Mouse (Mus musculus): ENCODE data around the gene C130026I21Rik. TPM values are rescaled to one million over a fixed set of nuclear protein-coding genes. Genes with fewer than 3 reads are reported as not detected.
"Not testable (repeated sequence)": the region's sequence is repeated elsewhere in the genome, so short reads cannot be mapped to it uniquely, and the experiment has no call there.

The C130026I21Rik gene
- polyA plus RNA-seq, 1 experiment from 2014 or later: not detected

DNA sequence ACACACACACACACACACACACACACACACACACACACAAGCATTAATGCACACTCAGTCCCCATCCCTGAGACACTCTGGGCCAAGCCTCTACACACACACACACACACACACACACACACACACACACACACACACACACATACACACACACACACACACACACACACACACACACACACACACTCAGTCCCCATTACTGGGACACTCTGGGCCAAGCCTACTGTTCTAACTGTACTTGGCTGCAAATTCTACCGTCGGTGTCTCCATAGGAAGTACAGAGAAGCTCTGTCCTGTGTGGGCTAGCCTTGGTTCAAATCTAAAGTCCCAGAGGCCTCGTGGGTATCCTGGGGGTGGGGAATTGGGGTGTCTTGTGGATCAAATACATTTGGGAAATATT, 159.5 kb downstream of the C130026I21Rik start:
- not testable (repeated sequence) for H3K36me3 ChIP-seq (ENCODE audit: insufficient read depth, low read length); H3K9me3 ChIP-seq (ENCODE audit: low read length); H3K4me2 ChIP-seq (replicated peaks; ENCODE audit: low read depth, low read length); H3K27ac ChIP-seq (ENCODE audit: low read length); H3K4me3 ChIP-seq (ENCODE audit: low read length); ATAC-seq (ENCODE audit: low FRiP score, low TSS enrichment); H3K27me3 ChIP-seq (ENCODE audit: insufficient read depth, low read length); H3K4me1 ChIP-seq (ENCODE audit: insufficient read depth, low read length); H3K9ac ChIP-seq (replicated peaks; ENCODE audit: low read length)
- WGBS: 80% methylated on average over 2 of the region's 3 CpGs

DNA sequence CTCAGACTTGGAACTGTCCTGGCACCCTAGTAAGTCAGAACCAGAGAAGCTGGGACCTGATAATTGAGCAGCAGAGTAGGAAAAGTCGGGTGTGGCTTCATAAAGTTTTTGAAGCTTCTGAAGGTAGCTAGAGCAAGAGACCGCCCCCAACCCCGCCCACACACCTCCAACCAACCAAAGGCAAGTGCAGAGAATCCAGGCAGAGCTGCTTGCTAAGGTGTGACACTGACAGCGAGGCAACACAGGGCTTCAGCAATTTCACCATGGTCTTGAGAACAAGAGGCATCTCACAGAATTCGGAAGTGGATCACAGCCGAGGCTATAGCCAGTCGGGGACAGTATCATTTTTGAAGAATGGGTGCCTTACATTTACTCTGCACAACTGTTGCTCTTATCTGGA, 160.6 kb downstream of the C130026I21Rik start, which contains the start of gene A530032D15Rik:
A530032D15Rik (minus strand) TSS at position 101 of the 400 bp plus-strand sequence.
- H3K4me2 ChIP-seq (replicated peaks; ENCODE audit: low read depth, low read length); H3K4me3 ChIP-seq (ENCODE audit: low read length); H3K4me1 ChIP-seq (ENCODE audit: insufficient read depth, low read length); ATAC-seq (ENCODE audit: low FRiP score, low TSS enrichment); H3K9me3 ChIP-seq (ENCODE audit: low read length); H3K27me3 ChIP-seq (ENCODE audit: insufficient read depth, low read length); H3K27ac ChIP-seq (ENCODE audit: low read length); H3K9ac ChIP-seq (replicated peaks; ENCODE audit: low read length); H3K36me3 ChIP-seq (ENCODE audit: insufficient read depth, low read length): not testable (repeated sequence)
- 100% methylated on average over 1 of the region's 7 CpGs for WGBS

DNA sequence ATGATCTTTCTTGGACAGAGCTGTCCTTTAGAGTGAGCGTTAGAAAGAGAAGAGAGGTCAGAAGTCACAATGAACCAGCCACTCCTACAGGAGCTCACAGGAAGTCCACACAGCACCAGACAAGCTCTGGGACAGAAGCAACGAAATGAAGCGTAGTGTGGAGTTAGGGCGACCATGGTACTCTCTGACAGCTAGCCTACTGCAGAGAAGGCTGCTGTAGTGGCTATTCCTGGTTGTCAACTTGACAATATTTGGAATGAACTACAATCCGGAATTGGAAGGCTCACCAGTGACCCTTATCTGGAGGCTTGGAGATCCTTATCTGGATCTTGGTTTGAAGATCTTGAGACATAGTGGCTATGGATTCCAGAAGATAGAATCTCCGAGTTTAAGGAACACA, 164.4 kb downstream of the C130026I21Rik start:
- not testable (repeated sequence) for H3K4me3 ChIP-seq (ENCODE audit: low read length); H3K4me1 ChIP-seq (ENCODE audit: insufficient read depth, low read length); H3K4me2 ChIP-seq (replicated peaks; ENCODE audit: low read depth, low read length); H3K9ac ChIP-seq (replicated peaks; ENCODE audit: low read length); H3K9me3 ChIP-seq (ENCODE audit: low read length); H3K36me3 ChIP-seq (ENCODE audit: insufficient read depth, low read length); ATAC-seq (ENCODE audit: low FRiP score, low TSS enrichment); H3K27ac ChIP-seq (ENCODE audit: low read length); H3K27me3 ChIP-seq (ENCODE audit: insufficient read depth, low read length)
- WGBS: 69% methylated on average over 5 of the region's 6 CpGs

DNA sequence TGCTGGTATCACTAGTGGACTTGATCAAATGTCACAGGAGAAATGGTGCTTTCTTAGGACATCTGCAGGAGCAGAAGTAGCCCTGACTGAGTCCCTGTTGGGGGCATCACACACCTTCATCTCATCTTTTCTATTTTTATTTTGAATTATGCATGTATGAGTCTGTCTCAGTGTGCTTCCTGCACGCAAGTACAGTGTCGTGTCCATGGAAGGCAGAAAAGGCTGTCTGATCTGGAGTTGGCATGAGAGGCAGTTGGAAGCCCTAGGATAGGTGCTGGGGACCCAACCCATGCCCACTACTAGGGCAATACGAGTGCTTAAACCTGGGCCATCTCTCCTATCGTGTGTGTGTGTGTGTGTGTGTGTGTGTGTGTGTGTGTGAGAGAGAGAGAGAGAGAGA, 165.0 kb downstream of the C130026I21Rik start:
- not testable (repeated sequence) for H3K4me1 ChIP-seq (ENCODE audit: insufficient read depth, low read length)
- WGBS: 88% methylated on average over 4 of the region's 4 CpGs

DNA sequence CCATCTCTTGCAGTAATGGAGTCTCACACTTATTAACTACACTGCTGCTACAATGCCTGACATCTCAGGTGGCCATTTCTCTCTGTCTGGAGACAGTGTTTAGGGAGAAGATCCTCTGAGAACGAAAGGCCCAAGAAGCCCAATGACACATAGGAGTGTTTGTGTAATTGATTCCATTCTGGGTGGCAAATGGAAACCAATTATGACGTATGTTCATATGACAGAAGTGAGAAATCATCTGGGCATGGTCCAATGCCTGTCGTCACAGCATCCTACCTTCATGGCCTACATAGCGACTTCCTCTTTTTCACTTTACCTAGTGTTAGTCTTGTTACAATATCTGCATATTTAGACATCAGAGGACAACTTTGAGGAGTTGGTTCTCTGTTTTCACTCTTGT, 168.6 kb downstream of the C130026I21Rik start:
- H3K36me3 ChIP-seq (ENCODE audit: insufficient read depth, low read length); ATAC-seq (ENCODE audit: low FRiP score, low TSS enrichment); H3K9ac ChIP-seq (replicated peaks; ENCODE audit: low read length); H3K27ac ChIP-seq (ENCODE audit: low read length); H3K9me3 ChIP-seq (ENCODE audit: low read length); H3K27me3 ChIP-seq (ENCODE audit: insufficient read depth, low read length); H3K4me2 ChIP-seq (replicated peaks; ENCODE audit: low read depth, low read length); H3K4me1 ChIP-seq (ENCODE audit: insufficient read depth, low read length); H3K4me3 ChIP-seq (ENCODE audit: low read length): not testable (repeated sequence)
- WGBS: 79% methylated on average over 4 of the region's 4 CpGs

More for the DNA sequence above, 165.0 kb downstream of the C130026I21Rik start:
- not testable (repeated sequence) for H3K36me3 ChIP-seq (ENCODE audit: insufficient read depth, low read length); H3K27me3 ChIP-seq (ENCODE audit: insufficient read depth, low read length); H3K4me3 ChIP-seq (ENCODE audit: low read length); H3K27ac ChIP-seq (ENCODE audit: low read length); H3K9ac ChIP-seq (replicated peaks; ENCODE audit: low read length); ATAC-seq (ENCODE audit: low FRiP score, low TSS enrichment); H3K4me2 ChIP-seq (replicated peaks; ENCODE audit: low read depth, low read length); H3K9me3 ChIP-seq (ENCODE audit: low read length)

DNA sequence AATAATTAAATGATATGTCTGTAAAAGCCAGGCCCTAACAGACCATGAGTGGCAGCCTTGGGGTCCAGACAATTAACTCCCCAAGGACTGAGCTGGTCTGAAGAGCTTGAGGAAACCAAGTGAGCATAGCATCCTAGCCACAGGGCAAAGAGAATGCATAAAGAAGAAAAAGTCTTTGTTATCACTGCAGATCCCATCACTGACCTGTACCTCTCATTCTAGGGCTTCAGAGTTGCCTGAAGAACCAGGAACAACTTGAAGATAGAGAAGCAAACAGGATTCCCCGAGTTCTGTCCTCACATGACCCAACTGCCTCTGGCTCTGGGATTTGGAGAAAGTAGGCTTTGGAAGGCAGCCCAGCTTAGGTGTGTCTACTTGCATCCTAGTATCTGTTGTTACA, 170.5 kb downstream of the C130026I21Rik start, which contains the start of gene Gm10553:
Gm10553 (plus strand) TSS at position 301 of the 400 bp plus-strand sequence.
- not testable (repeated sequence) for H3K4me3 ChIP-seq (ENCODE audit: low read length); H3K4me2 ChIP-seq (replicated peaks; ENCODE audit: low read depth, low read length); H3K9me3 ChIP-seq (ENCODE audit: low read length); ATAC-seq (ENCODE audit: low FRiP score, low TSS enrichment); H3K4me1 ChIP-seq (ENCODE audit: insufficient read depth, low read length); H3K27ac ChIP-seq (ENCODE audit: low read length); H3K36me3 ChIP-seq (ENCODE audit: insufficient read depth, low read length); H3K9ac ChIP-seq (replicated peaks; ENCODE audit: low read length); H3K27me3 ChIP-seq (ENCODE audit: insufficient read depth, low read length)
- 89% methylated on average over 1 of the region's 1 CpGs for WGBS

DNA sequence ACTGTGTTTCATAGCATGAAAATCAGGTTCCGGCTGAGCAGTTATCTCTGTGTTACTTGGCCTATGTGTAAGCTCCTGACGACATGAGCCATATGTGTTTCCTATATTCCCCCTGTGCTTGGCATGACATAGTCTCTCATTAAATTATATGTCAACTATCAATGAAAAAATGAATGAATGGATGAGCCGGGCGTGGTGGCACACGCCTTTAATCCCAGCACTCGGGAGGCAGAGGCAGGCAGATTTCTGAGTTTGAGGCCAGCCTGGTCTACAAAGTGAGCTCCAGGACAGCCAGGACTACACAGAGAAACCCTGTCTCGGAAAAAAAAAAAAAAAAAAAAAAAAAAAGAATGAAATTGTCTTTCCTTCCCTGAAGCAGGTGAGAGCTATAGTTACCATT, 171.3 kb downstream of the C130026I21Rik start:
- 80% methylated on average over 5 of the region's 7 CpGs for WGBS
- H3K27me3 ChIP-seq (ENCODE audit: insufficient read depth, low read length); ATAC-seq (ENCODE audit: low FRiP score, low TSS enrichment); H3K4me1 ChIP-seq (ENCODE audit: insufficient read depth, low read length); H3K27ac ChIP-seq (ENCODE audit: low read length); H3K9ac ChIP-seq (replicated peaks; ENCODE audit: low read length); H3K4me3 ChIP-seq (ENCODE audit: low read length); H3K9me3 ChIP-seq (ENCODE audit: low read length); H3K4me2 ChIP-seq (replicated peaks; ENCODE audit: low read depth, low read length); H3K36me3 ChIP-seq (ENCODE audit: insufficient read depth, low read length): not testable (repeated sequence)

DNA sequence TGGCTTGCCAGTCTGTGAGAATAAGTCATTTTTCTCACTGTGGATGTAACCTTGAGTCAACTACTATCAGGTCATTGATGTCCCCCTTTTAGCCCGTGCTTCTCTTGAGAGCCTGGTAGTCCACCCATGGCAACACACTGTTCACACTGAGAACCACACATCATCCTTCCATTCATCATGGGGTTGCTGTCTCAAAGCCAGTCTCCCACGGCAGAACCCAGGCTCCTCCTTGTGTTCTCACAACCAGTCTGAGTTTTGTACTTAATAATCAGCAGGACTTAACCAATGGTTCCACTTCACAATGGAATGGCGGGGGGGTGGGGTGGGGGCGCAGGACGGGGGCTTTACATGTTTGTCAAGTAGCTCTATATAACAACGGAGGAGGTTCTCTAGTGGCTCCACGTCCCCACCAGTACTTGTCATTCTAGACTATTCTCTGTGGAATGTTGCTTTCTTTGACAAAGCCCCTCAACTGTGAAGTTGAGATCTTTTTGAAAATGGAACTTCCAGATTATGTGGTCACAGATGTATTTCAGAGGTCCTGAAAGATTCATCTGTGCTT, 177.3 kb downstream of the C130026I21Rik start:
- 83% methylated on average over 6 of the region's 7 CpGs for WGBS
- H3K9me3 ChIP-seq (ENCODE audit: low read length); H3K9ac ChIP-seq (replicated peaks; ENCODE audit: low read length); H3K27me3 ChIP-seq (ENCODE audit: insufficient read depth, low read length); H3K4me3 ChIP-seq (ENCODE audit: low read length); ATAC-seq (ENCODE audit: low FRiP score, low TSS enrichment); H3K36me3 ChIP-seq (ENCODE audit: insufficient read depth, low read length); H3K4me2 ChIP-seq (replicated peaks; ENCODE audit: low read depth, low read length); H3K4me1 ChIP-seq (ENCODE audit: insufficient read depth, low read length); H3K27ac ChIP-seq (ENCODE audit: low read length): not testable (repeated sequence)

DNA sequence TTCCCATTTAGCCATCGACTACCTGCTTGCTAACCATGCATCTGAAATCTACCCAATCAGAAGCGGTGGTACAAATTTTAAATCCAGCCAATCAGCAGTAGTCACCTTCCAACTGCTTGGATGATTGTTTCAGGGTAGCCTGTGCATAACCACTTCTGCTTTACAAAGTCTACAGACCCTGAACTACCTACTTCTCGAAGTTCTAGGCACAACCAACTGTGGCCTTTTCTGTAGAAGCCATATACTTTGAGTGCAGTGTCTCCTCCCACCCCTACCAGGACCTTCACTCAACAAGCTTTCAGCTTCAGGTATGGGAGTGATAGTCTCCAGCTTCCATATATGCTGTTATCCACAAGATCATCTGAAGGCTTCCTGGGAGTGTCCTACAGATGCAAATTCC, 178.2 kb downstream of the C130026I21Rik start:
- not testable (repeated sequence) for H3K9me3 ChIP-seq (ENCODE audit: low read length); H3K36me3 ChIP-seq (ENCODE audit: insufficient read depth, low read length); ATAC-seq (ENCODE audit: low FRiP score, low TSS enrichment); H3K27me3 ChIP-seq (ENCODE audit: insufficient read depth, low read length); H3K4me2 ChIP-seq (replicated peaks; ENCODE audit: low read depth, low read length); H3K4me3 ChIP-seq (ENCODE audit: low read length); H3K27ac ChIP-seq (ENCODE audit: low read length); H3K4me1 ChIP-seq (ENCODE audit: insufficient read depth, low read length); H3K9ac ChIP-seq (replicated peaks; ENCODE audit: low read length)
- WGBS: 34% methylated on average over 1 of the region's 3 CpGs

DNA sequence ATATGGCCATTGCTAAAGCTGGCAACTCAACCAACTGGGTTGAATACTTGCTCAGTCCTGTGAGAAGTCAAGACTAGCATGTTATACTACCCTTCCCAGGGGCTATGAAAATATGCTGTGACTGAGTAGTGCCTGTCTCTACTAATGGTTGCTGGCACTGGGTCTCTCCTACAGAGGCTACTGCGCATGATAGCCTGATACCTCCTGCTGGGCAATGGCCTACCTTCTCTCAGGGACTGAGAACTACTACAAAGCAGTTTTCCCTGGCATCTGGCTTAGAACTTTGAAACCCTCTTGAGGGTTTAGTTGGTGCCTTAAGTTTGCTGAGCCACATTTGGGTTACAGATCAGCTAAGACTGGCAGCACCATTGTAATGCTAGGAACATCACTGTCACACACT, 184.2 kb downstream of the C130026I21Rik start:
- not testable (repeated sequence) for H3K4me1 ChIP-seq (ENCODE audit: insufficient read depth, low read length); H3K4me3 ChIP-seq (ENCODE audit: low read length); H3K27ac ChIP-seq (ENCODE audit: low read length); H3K4me2 ChIP-seq (replicated peaks; ENCODE audit: low read depth, low read length); H3K9me3 ChIP-seq (ENCODE audit: low read length); H3K36me3 ChIP-seq (ENCODE audit: insufficient read depth, low read length); H3K9ac ChIP-seq (replicated peaks; ENCODE audit: low read length); ATAC-seq (ENCODE audit: low FRiP score, low TSS enrichment); H3K27me3 ChIP-seq (ENCODE audit: insufficient read depth, low read length)
- WGBS: 57% methylated on average over 1 of the region's 1 CpGs

All from kidney, embryonic 16.5 days (tissue).